Comparison of ENCODE assay signal across 11 mouse cellular contexts in the genomic region with DNA sequence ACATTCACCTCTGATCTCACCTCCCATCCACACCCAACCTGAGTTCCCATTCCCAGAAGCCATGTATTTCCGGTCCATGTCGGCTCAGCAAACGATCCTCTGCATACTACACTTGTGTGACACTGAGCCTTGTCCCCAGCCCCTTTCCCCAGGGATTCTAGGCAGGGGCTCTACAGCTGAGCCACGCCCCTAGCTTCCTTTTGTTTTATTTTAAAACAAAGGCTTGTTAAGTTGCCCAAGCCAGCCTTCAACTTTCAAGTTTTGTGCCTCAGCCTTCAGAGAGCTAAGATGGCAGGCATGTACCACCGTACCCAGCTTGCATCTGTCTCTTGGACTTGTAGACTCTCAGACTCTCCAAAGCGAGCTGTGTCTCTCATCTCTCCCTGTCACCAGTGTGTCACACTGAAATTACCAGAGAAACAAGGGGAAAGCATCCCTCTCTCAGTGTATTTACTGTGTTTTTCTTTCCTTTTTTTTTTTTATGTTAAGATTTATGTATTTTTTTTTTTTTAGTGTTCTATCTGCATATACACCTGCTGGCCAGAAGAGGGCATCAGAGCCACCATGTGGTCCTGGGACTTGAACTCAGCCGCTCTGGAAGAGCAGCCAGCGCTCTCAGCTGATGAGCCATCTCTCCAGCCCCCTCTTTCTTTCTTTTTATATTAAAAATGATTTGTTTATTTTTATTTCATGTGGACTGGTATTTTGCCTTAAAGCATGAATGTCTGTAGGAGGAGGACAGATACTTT. TPM values are rescaled to one million over a fixed set of nuclear protein-coding genes. Genes with fewer than 3 reads are reported as not detected.
DNase-seq lines count a peak whose midpoint lies in the region; ATAC-seq and TF ChIP-seq lines count a peak whose summit lies in the region.
"Had no signal": no experiment of that assay in that cellular context is flagged by ENCODE, and none has a peak within 500 bp of the region (broad histone marks: within the 10 kb centered on the region; RNA-seq: fewer than 3 reads in every experiment).

No protein-coding gene starts in this region.

- no peak overlapping the region for H3K27ac ChIP-seq in hindbrain, postnatal 0 days
- no peak overlapping the region for H3K27ac ChIP-seq in hindbrain, embryonic 16.5 days (ENCODE audit: low read depth, low read length)
- H3K27ac ChIP-seq in testis, adult 2 months (ENCODE audit: control insufficient read depth, insufficient read depth, low read depth, low read length) = no peak overlapping the region
- H3K27ac ChIP-seq in stomach, postnatal 0 days (replicated peaks) = no peak overlapping the region
- H3K27ac ChIP-seq: intestine, embryonic 15.5 days had no signal

- H3K4me3 ChIP-seq in hindbrain, postnatal 0 days (ENCODE audit: low read length) = no peak overlapping the region
- H3K4me3 ChIP-seq in hindbrain, embryonic 16.5 days (ENCODE audit: low read length) = no peak overlapping the region
- no peak overlapping the region for H3K4me3 ChIP-seq in testis, adult 2 months (ENCODE audit: control insufficient read depth, low read depth, low read length)
- no peak overlapping the region for H3K4me3 ChIP-seq in stomach, postnatal 0 days (ENCODE audit: low read depth, low read length)
- H3K4me3 ChIP-seq: intestine, embryonic 15.5 days had no signal

- H3K4me1 ChIP-seq in hindbrain, postnatal 0 days (ENCODE audit: insufficient read depth, low read length) = no peaks in the 10 kb centered on the region
- H3K4me1 ChIP-seq in hindbrain, embryonic 16.5 days (ENCODE audit: control insufficient read depth, insufficient read depth, low read depth, low read length) = no peaks in the 10 kb centered on the region
- H3K4me1 ChIP-seq in testis, adult 2 months (ENCODE audit: control insufficient read depth, insufficient read depth, low read length) = peaks cover 4% of the 10 kb centered on the region
- no peaks in the 10 kb centered on the region for H3K4me1 ChIP-seq in stomach, postnatal 0 days (replicated peaks; ENCODE audit: control insufficient read depth, insufficient read depth)

- ATAC-seq in hindbrain, postnatal 0 days = no peak
- no peak for ATAC-seq in hindbrain, embryonic 16.5 days
- no peak for ATAC-seq in stomach, postnatal 0 days (ENCODE audit: low FRiP score, low TSS enrichment)
- ATAC-seq: intestine, embryonic 15.5 days had no signal

- no peak overlapping the region for H3K9ac ChIP-seq in hindbrain, postnatal 0 days (replicated peaks; ENCODE audit: low read length)
- H3K9ac ChIP-seq in hindbrain, embryonic 16.5 days (ENCODE audit: low read depth, low read length) = no peak overlapping the region
- H3K9ac ChIP-seq in stomach, postnatal 0 days (ENCODE audit: low read length) = no peak overlapping the region
- H3K9ac ChIP-seq: intestine, embryonic 15.5 days had no signal

- TF ChIP-seq CTCF in hindbrain, postnatal 0 days (IDR thresholded peaks at IDR 0.05; ENCODE audit: low read depth) = peak; percentile 71
- peak; percentile 46; the same call in 1 of the 2 replicates for TF ChIP-seq CTCF in testis, adult 2 months (IDR thresholded peaks at IDR 0.05; ENCODE audit: control insufficient read depth, insufficient read depth, insufficient replicate concordance, low read depth, low read length)
- TF ChIP-seq CTCF in stomach, postnatal 0 days (IDR thresholded peaks at IDR 0.05; ENCODE audit: low read depth) = peak; percentile 68

- TF ChIP-seq POLR2A in testis, adult 2 months (IDR thresholded peaks at IDR 0.05; ENCODE audit: control insufficient read depth, low read depth, low read length) = no peak

- H3K9me3 ChIP-seq in hindbrain, postnatal 0 days (ENCODE audit: low read length) = no peaks in the 10 kb centered on the region
- H3K9me3 ChIP-seq in hindbrain, embryonic 16.5 days (ENCODE audit: control insufficient read depth, low read length) = no peaks in the 10 kb centered on the region
- no peaks in the 10 kb centered on the region for H3K9me3 ChIP-seq in stomach, postnatal 0 days (ENCODE audit: control insufficient read depth, low read length)
- H3K9me3 ChIP-seq: intestine, embryonic 15.5 days had no signal

- no peak overlapping the region for H3K4me2 ChIP-seq in hindbrain, postnatal 0 days (ENCODE audit: low read depth, low read length)
- H3K4me2 ChIP-seq in hindbrain, embryonic 16.5 days (ENCODE audit: low read length) = no peak overlapping the region
- H3K4me2 ChIP-seq in stomach, postnatal 0 days (replicated peaks; ENCODE audit: low read depth) = no peak overlapping the region
- H3K4me2 ChIP-seq: intestine, embryonic 15.5 days had no signal

- H3K27me3 ChIP-seq in hindbrain, postnatal 0 days (ENCODE audit: insufficient read depth, low read length) = no peaks in the 10 kb centered on the region
- no peaks in the 10 kb centered on the region for H3K27me3 ChIP-seq in hindbrain, embryonic 16.5 days (replicated peaks; ENCODE audit: control insufficient read depth, insufficient read depth, low read length)
- H3K27me3 ChIP-seq in testis, adult 2 months (ENCODE audit: control insufficient read depth, insufficient read depth, low read length) = no peaks in the 10 kb centered on the region
- H3K27me3 ChIP-seq in stomach, postnatal 0 days (ENCODE audit: control insufficient read depth, insufficient read depth, low read length) = no peaks in the 10 kb centered on the region

- peak; percentile 64 for DNase-seq in hindbrain, postnatal 0 days (ENCODE audit: low spot score)
- DNase-seq in testis, postnatal 10 days (ENCODE audit: low spot score) = no peak
- DNase-seq in c-Kit-positive CD71-positive TER-119-positive erythroid progenitor cells, embryonic 14.5 days (ENCODE audit: low spot score) = peak; percentile 31
- DNase-seq in stomach, postnatal 0 days (ENCODE audit: low spot score) = no peak
- DNase-seq in urinary bladder, postnatal 14 days (ENCODE audit: low spot score) = no peak
- DNase-seq in right cerebral cortex, adult 18-20 months = no peak
- DNase-seq: adrenal gland, postnatal 25 days had no signal

- no peak for TF ChIP-seq EP300 in stomach, postnatal 0 days (optimal IDR thresholded peaks at IDR 0.05)

- 42% methylated on average over 8 of the region's 8 CpGs for WGBS in hindbrain, postnatal 0 days
- WGBS in hindbrain, embryonic 16.5 days = 41% methylated on average over 8 of the region's 8 CpGs
- 44% methylated on average over 8 of the region's 8 CpGs for WGBS in stomach, postnatal 0 days

- H3K36me3 ChIP-seq in hindbrain, postnatal 0 days (ENCODE audit: insufficient read depth, low read length) = no peaks in the 10 kb centered on the region
- H3K36me3 ChIP-seq in hindbrain, embryonic 16.5 days (ENCODE audit: control insufficient read depth, insufficient read depth, low read length) = no peaks in the 10 kb centered on the region; the same call in 1 of the 2 replicates
- no peaks in the 10 kb centered on the region for H3K36me3 ChIP-seq in testis, adult 2 months (ENCODE audit: control insufficient read depth, insufficient read depth, low read length)
- H3K36me3 ChIP-seq in stomach, postnatal 0 days (ENCODE audit: control insufficient read depth, insufficient read depth, low read length) = no peaks in the 10 kb centered on the region
- H3K36me3 ChIP-seq: intestine, embryonic 15.5 days had no signal

RNA-seq across cellular contexts. Expression of gene Olfm2, which starts 7.7 kb away (rescaled TPM):
- 317 and 346 TPM in 2 replicates for total RNA-seq in hindbrain, postnatal 0 days (2014; rRNA removed)
- 190 and 213 TPM in 2 replicates for polyA plus RNA-seq in hindbrain, postnatal 0 days (2015; fragmentation: Nextera tagmentation; extraction: Ambion mirVana)
- polyA plus RNA-seq in hindbrain, embryonic 16.5 days (2015; fragmentation: Nextera tagmentation; extraction: Ambion mirVana) = 250 and 269 TPM in 2 replicates
- polyA plus RNA-seq in testis, adult 2 months (2012; rRNA removed) = 3.2 and 3.4 TPM in 2 replicates
- 2.3 and 2.5 TPM in 2 replicates for polyA plus RNA-seq in stomach, postnatal 0 days (2015; fragmentation: Nextera tagmentation; extraction: Ambion mirVana)
- total RNA-seq: megakaryocyte-erythroid progenitor cell, adult 5-6 weeks had no signal

Comparison
In these comparisons a context has a peak if more than half of its experiments do, and no peak if none do; other contexts are left out.
1. DNase-seq: peak in hindbrain, postnatal 0 days (single experiment) and c-Kit-positive CD71-positive TER-119-positive erythroid progenitor cells, embryonic 14.5 days (single experiment); none in testis, postnatal 10 days (single experiment), stomach, postnatal 0 days (single experiment), urinary bladder, postnatal 14 days (single experiment) and right cerebral cortex, adult 18-20 months (single experiment).
2. RNA of gene Olfm2, which starts 7.7 kb away (polyA plus RNA-seq): 250 to 269 TPM in hindbrain, embryonic 16.5 days and 190 to 213 TPM in hindbrain, postnatal 0 days; 3.2 to 3.4 TPM in testis, adult 2 months and 2.3 to 2.5 TPM in stomach, postnatal 0 days; every median in the first group is over 10 times any median in the second.
3. Peak in every context shown above with its lines, with median percentiles within 50 percentile points of each other: CTCF ChIP-seq.